In genomic region chr4:137770901-137771612, GRCm38 (mm10) we compare ENCODE assay signal across 8 mouse cellular contexts. TPM values are rescaled to one million over a fixed set of nuclear protein-coding genes. Genes with fewer than 3 reads are reported as not detected.
DNase-seq lines count a peak whose midpoint lies in the region; ATAC-seq lines count a peak whose summit lies in the region.

No protein-coding gene starts in this region.

- DNase-seq in limb, embryonic 10.5 days (ENCODE audit: low spot score): no peak
- DNase-seq in frontal cortex, postnatal 25 days (ENCODE audit: low spot score in 2 of 2): no peak
- no peak for DNase-seq in thymus, postnatal 36 days
- DNase-seq in adrenal gland, postnatal 4 days (ENCODE audit: low spot score in 2 of 2): no peak

- no peak overlapping the region for H3K4me3 ChIP-seq in limb, embryonic 12.5 days (replicated peaks)
- H3K4me3 ChIP-seq in limb, embryonic 10.5 days: no peak overlapping the region
- H3K4me3 ChIP-seq in embryonic facial prominence, embryonic 15.5 days (replicated peaks): no peak overlapping the region
- H3K4me3 ChIP-seq in intestine, embryonic 15.5 days (replicated peaks): no peak overlapping the region
- no peak overlapping the region for H3K4me3 ChIP-seq in stomach, embryonic 16.5 days (replicated peaks; ENCODE audit: low read length)

- ATAC-seq in limb, embryonic 12.5 days (ENCODE audit: insufficient number of reproducible peaks, insufficient read depth, low FRiP score, low TSS enrichment, low read depth): 0 out of 2 replicates have a peak, but pooled peaks have one; percentile 17
- ATAC-seq in embryonic facial prominence, embryonic 15.5 days (ENCODE audit: insufficient number of reproducible peaks, low FRiP score, low TSS enrichment, low read depth): peak; percentile 55
- ATAC-seq in intestine, embryonic 15.5 days: peak; percentile 69
- ATAC-seq in stomach, embryonic 16.5 days (ENCODE audit: insufficient read depth, low FRiP score): peak; percentile 57; the same call in 1 of the 2 replicates

- 63% methylated on average over 14 of the region's 14 CpGs for WGBS in limb, embryonic 12.5 days
- WGBS in limb, embryonic 10.5 days: 76% methylated on average over 14 of the region's 14 CpGs
- WGBS in embryonic facial prominence, embryonic 15.5 days: 52% methylated on average over 14 of the region's 14 CpGs
- WGBS in intestine, embryonic 15.5 days: 65% methylated on average over 14 of the region's 14 CpGs
- WGBS in stomach, embryonic 16.5 days: 53% methylated on average over 14 of the region's 14 CpGs

- no peak overlapping the region for H3K4me2 ChIP-seq in limb, embryonic 12.5 days
- H3K4me2 ChIP-seq in embryonic facial prominence, embryonic 15.5 days (replicated peaks): no peak overlapping the region
- H3K4me2 ChIP-seq in intestine, embryonic 15.5 days (replicated peaks): no peak overlapping the region
- no peak overlapping the region for H3K4me2 ChIP-seq in stomach, embryonic 16.5 days (ENCODE audit: low read depth, low read length)

- H3K9ac ChIP-seq in limb, embryonic 12.5 days (replicated peaks): no peak overlapping the region
- no peak overlapping the region for H3K9ac ChIP-seq in embryonic facial prominence, embryonic 15.5 days
- no peak overlapping the region for H3K9ac ChIP-seq in intestine, embryonic 15.5 days
- H3K9ac ChIP-seq in stomach, embryonic 16.5 days (ENCODE audit: low read length): no peak overlapping the region

- no peak overlapping the region for H3K27ac ChIP-seq in limb, embryonic 12.5 days
- H3K27ac ChIP-seq in limb, embryonic 10.5 days: no peak overlapping the region
- H3K27ac ChIP-seq in embryonic facial prominence, embryonic 15.5 days (replicated peaks): 0 out of 2 replicates have a peak overlapping the region, but pooled peaks have one; percentile 3
- H3K27ac ChIP-seq in intestine, embryonic 15.5 days: no peak overlapping the region
- H3K27ac ChIP-seq in stomach, embryonic 16.5 days (ENCODE audit: low read length): no peak overlapping the region; the same call in 1 of the 2 replicates

- H3K9me3 ChIP-seq in limb, embryonic 12.5 days: no peaks in the 10 kb centered on the region
- H3K9me3 ChIP-seq in limb, embryonic 10.5 days (replicated peaks): no peaks in the 10 kb centered on the region
- H3K9me3 ChIP-seq in embryonic facial prominence, embryonic 15.5 days (replicated peaks): no peaks in the 10 kb centered on the region
- no peaks in the 10 kb centered on the region for H3K9me3 ChIP-seq in intestine, embryonic 15.5 days
- H3K9me3 ChIP-seq in stomach, embryonic 16.5 days (replicated peaks; ENCODE audit: control insufficient read depth, low read length): no peaks in the 10 kb centered on the region

- no peaks in the 10 kb centered on the region for H3K36me3 ChIP-seq in limb, embryonic 12.5 days
- no peaks in the 10 kb centered on the region for H3K36me3 ChIP-seq in limb, embryonic 10.5 days
- no peaks in the 10 kb centered on the region for H3K36me3 ChIP-seq in embryonic facial prominence, embryonic 15.5 days
- no peaks in the 10 kb centered on the region for H3K36me3 ChIP-seq in intestine, embryonic 15.5 days
- no peaks in the 10 kb centered on the region for H3K36me3 ChIP-seq in stomach, embryonic 16.5 days (ENCODE audit: control insufficient read depth, insufficient read depth, low read length)

- H3K4me1 ChIP-seq in limb, embryonic 12.5 days (replicated peaks): peaks cover 16% of the 10 kb centered on the region
- H3K4me1 ChIP-seq in limb, embryonic 10.5 days: peaks cover 54% of the 10 kb centered on the region
- H3K4me1 ChIP-seq in embryonic facial prominence, embryonic 15.5 days: peaks cover 70% of the 10 kb centered on the region
- H3K4me1 ChIP-seq in intestine, embryonic 15.5 days (replicated peaks): peaks cover 17% of the 10 kb centered on the region
- peaks cover 16% of the 10 kb centered on the region for H3K4me1 ChIP-seq in stomach, embryonic 16.5 days (ENCODE audit: control insufficient read depth, insufficient read depth, low read length)

- H3K27me3 ChIP-seq in limb, embryonic 12.5 days: no peaks in the 10 kb centered on the region; the same call in 1 of the 2 replicates
- 0 out of 2 replicates have a peak, but pooled peaks cover 4% of the 10 kb centered on the region for H3K27me3 ChIP-seq in limb, embryonic 10.5 days (ENCODE audit: low read depth, poor library complexity, severe bottlenecking)
- H3K27me3 ChIP-seq in embryonic facial prominence, embryonic 15.5 days: no peaks in the 10 kb centered on the region
- H3K27me3 ChIP-seq in intestine, embryonic 15.5 days (replicated peaks): no peaks in the 10 kb centered on the region
- no peaks in the 10 kb centered on the region for H3K27me3 ChIP-seq in stomach, embryonic 16.5 days (ENCODE audit: control insufficient read depth, insufficient read depth, low read length)

RNA-seq across cellular contexts. Expression of gene Alpl, which starts 25.1 kb away (rescaled TPM):
- 2.3 and 4.3 TPM in 2 replicates for polyA plus RNA-seq in limb, embryonic 12.5 days (2016; fragmentation: Nextera tagmentation; extraction: Ambion mirVana)
- 5.1 and 7.9 TPM in 2 replicates for polyA plus RNA-seq in limb, embryonic 10.5 days (2016; fragmentation: Nextera tagmentation; extraction: Ambion mirVana)
- 155 and 160 TPM in 2 replicates for polyA plus RNA-seq in embryonic facial prominence, embryonic 15.5 days (2015; fragmentation: Nextera tagmentation; extraction: Ambion mirVana)
- polyA plus RNA-seq in intestine, embryonic 15.5 days (2015; fragmentation: Nextera tagmentation; extraction: Ambion mirVana): 3.8 and 4.6 TPM in 2 replicates
- polyA plus RNA-seq in stomach, embryonic 16.5 days (2015; fragmentation: Nextera tagmentation; extraction: Ambion mirVana): 9.8 and 10.5 TPM in 2 replicates
- 10 to 100 TPM; 10.1 to 15.9 TPM for total RNA-seq in adrenal gland, postnatal 4 days (2021)

Comparison
In these comparisons a context has a peak if more than half of its experiments do, and no peak if none do; other contexts are left out.
1. ATAC-seq: peak in every context shown above with its lines; median percentile 69 in intestine, embryonic 15.5 days; 57 in stomach, embryonic 16.5 days; 55 in embryonic facial prominence, embryonic 15.5 days; 17 in limb, embryonic 12.5 days.
2. RNA of gene Alpl, which starts 25.1 kb away (polyA plus RNA-seq): 155 to 160 TPM in embryonic facial prominence, embryonic 15.5 days; 9.8 to 10.5 TPM in stomach, embryonic 16.5 days, 5.1 to 7.9 TPM in limb, embryonic 10.5 days, 3.8 to 4.6 TPM in intestine, embryonic 15.5 days and 2.3 to 4.3 TPM in limb, embryonic 12.5 days; every median in the first group is over 10 times any median in the second.